Mouse (Mus musculus) naive thymus-derived CD4-positive, alpha-beta T cell, adult 5 months (primary cell): ENCODE results near the gene Atg2b. TPM values are rescaled to one million over a fixed set of nuclear protein-coding genes. Genes with fewer than 3 reads are reported as not detected.

ENCODE experiments used
- polyA plus RNA-seq: library from polyadenylated mRNA; unstranded; fragments of 100-300 nt; shearing (Covaris generic); gene quantifications from one replicate; pipeline ENCODE4 v1.2.1, GENCODE M21; 2017

Atg2b gene
- 27.0 TPM for polyA plus RNA-seq

DNA sequence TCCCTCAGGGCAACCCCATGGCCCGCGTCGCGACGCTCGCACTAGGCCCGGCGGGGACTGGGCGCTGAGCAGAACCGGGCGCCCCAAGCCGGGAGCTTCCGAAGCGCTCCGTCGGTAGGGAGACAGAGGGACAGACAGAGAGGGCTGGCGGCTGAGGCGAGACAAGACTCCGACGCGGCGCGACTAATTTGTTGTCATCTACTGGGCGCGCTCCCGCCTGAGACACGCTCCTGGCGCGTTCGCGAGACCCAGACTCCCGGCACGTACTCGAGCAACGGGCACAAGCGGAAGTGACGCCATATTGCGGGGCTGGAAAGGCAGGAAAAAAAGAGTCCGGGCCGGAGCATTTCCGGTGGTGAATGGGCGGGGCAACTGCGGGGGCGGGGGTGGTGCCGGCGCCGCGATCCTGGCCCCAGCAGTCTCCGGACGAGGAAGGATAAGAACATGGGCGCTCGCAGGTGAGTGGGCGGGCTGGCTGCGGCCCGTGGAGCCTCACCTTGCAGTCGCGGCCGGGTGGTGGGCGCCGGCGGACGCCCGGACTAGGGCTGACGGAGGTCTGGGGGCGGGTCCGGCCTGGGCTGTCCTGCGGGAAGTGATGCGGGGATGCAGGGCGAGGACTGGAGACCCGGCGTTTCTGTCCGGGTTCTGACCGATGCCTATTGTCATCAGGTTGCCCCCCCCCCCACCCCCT, at the start of gene Atg2b:
Gene Atg2b, minus strand, starts transcription at position 211 of the 691 bp plus-strand sequence.

DNA sequence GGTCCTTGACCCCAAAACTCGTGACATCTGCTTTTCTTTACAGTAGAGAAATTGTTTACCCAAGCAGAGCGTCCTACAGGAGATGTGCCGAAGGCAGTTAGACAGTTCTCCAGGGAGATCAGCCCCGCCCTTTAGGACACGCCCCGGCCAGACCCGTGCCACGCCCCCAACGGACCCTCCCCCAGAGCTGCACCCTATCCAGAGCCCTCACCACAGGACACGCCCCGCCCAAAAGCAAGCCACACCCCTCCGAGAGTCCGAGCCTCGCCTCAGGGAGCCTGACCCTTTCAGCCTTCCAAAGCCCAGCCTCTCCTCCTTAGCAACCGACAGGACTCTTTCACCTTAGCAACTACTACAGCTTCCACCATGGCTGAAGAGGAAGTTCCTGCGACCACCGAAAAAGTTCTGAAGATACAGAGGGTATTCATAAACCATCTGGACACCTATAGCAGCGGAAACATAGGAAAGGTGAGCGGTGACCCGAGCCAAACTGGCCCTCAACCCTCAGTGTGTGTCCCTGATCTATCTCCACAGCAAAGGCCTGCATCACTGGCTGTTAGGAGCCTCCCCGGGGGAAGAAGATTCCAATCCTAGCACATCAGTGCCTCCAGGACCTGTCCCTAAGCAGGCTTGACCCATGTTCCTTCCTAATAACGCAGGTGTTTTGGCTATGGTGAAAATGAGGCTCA, 20.9 kb upstream of the Atg2b start, which contains the start of gene Ak7:
Gene Ak7, plus strand, starts transcription at position 178 of the 689 bp plus-strand sequence.

GRCm38 (mm10) chr12:105683933-105684901, 794 bp downstream of the Atg2b start, which contains the start of gene Gskip:
Gene Gskip (plus strand): TSS chr12:105684829.

DNA sequence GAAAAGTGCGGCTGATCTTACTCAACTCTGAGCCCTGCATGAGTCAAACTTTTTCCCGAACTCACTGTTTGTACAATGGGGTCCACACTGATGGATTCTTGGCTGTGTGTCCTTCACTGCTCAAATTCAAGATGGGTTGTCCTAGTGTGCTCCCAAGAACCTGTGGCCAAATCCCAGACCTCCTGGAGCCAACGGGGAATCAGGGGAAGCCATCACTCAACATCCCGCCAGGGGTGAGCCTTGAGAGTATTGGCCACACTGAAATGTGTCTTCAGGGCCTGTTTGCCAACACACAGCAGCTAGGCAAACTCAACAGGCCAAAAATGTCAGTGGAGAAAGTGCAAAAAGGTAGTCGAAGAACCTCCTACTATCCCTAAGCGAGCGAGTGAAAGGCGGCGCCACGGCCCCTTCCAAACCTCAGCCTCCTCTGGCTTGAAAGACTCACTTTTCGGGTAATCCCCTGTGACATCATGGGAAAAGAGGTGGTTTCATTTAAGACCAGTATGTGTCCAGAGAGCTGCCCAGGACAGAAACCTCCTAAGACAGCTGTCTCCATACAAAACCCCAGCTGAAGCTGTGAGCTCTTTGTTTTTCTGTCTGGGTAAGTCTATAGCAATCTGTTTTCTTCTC, 82.3 kb downstream of the Atg2b start, which contains the start of gene Bdkrb1:
Gene Bdkrb1, plus strand, starts transcription at position 505 of the 630 bp plus-strand sequence.

Other genes starting within 250 kb of the Atg2b start
- gene D430019H16Rik, start 231.4 kb downstream of the Atg2b start, polyA plus RNA-seq: not detected
- gene Bdkrb2, start 122.0 kb downstream of the Atg2b start, polyA plus RNA-seq: not detected
- not detected for gene Bdkrb1, start 82.1 kb downstream of the Atg2b start, polyA plus RNA-seq
- 21.2 TPM for gene Gskip, start 382 bp downstream of the Atg2b start, polyA plus RNA-seq
- gene Ak7, start 20.8 kb upstream of the Atg2b start, polyA plus RNA-seq: not detected
- 224 TPM for gene Papola, start 99.5 kb upstream of the Atg2b start, polyA plus RNA-seq